Mouse (Mus musculus) midbrain, embryonic 14.5 days (tissue): ENCODE results near the gene Snu13. TPM values are rescaled to one million over a fixed set of nuclear protein-coding genes. Genes with fewer than 3 reads are reported as not detected.

ENCODE experiments used
- ATAC-seq: fragments of 200-750 bp; cut with Nextera tagmentation; 2 replicates; pipeline ENCODE4 v1.8.0; 2017; ENCODE audit warnings: moderate number of reproducible peaks, moderate library complexity; ENCODE audit not compliant: low FRiP score, low TSS enrichment
- DNase-seq: peaks from one replicate; pipeline ENCODE4 v3.0.0-alpha.2; 2015
- H3K27ac ChIP-seq: fragments of 300-500 bp; sonication (generic); replicated peaks from 2 replicates; pipeline ENCODE4 v1.5.1; 2014; ENCODE audit warnings: mild to moderate bottlenecking, low read depth, low read length, moderate library complexity
- H3K27me3 ChIP-seq: fragments of 300-500 bp; sonication (generic); 2 replicates; pipeline ENCODE4 v1.6.1; 2014; ENCODE audit warnings: low read length, control low read depth, mixed read lengths; ENCODE audit not compliant: control insufficient read depth, insufficient read depth
- H3K36me3 ChIP-seq: fragments of 300-500 bp; sonication (generic); 2 replicates; pipeline ENCODE4 v1.6.1; 2014; ENCODE audit warnings: low read length, control low read depth; ENCODE audit not compliant: control insufficient read depth, insufficient read depth
- H3K4me1 ChIP-seq: fragments of 300-500 bp; sonication (generic); 2 replicates; pipeline ENCODE4 v1.6.1; 2014; ENCODE audit warnings: mild to moderate bottlenecking, antibody characterized with exemption, low read length, control low read depth; ENCODE audit not compliant: control insufficient read depth, insufficient read depth
- H3K4me2 ChIP-seq: fragments of 300-500 bp; sonication (generic); 2 replicates; pipeline ENCODE4 v1.6.1; 2014; ENCODE audit warnings: mild to moderate bottlenecking, low read length, moderate library complexity
- H3K4me3 ChIP-seq: fragments of 300-500 bp; sonication (generic); replicated peaks from 2 replicates; pipeline ENCODE4 v1.5.1; 2014; ENCODE audit warnings: low read depth, low read length
- H3K9ac ChIP-seq: fragments of 300-500 bp; sonication (generic); replicated peaks from 2 replicates; pipeline ENCODE4 v1.6.1; 2014; ENCODE audit warnings: mild to moderate bottlenecking, low read length, moderate library complexity
- H3K9me3 ChIP-seq: fragments of 300-500 bp; sonication (generic); 2 replicates; pipeline ENCODE4 v1.6.1; 2016; ENCODE audit warnings: low read length, control low read depth, mixed read lengths; ENCODE audit not compliant: control insufficient read depth
- WGBS: fragments of 180-500 bp; shearing (Covaris S2); extraction: QIAGEN DNeasy Blood & Tissue Kit; methylation state at CpG from one replicate; pipeline ENCODE4 v1.1.7; 2014; 5-methylcytosine and 5-hydroxymethylcytosine counted together
- polyA plus RNA-seq: library from polyadenylated mRNA; unstranded; fragments of >200 nt; fragmentation: Nextera tagmentation; extraction: Ambion mirVana; gene quantifications from 2 replicates; pipeline ENCODE4 v1.2.1, GENCODE M21; 2014

Gene Snu13
- polyA plus RNA-seq, 1 experiment from 2014 or later: 243 TPM

DNA sequence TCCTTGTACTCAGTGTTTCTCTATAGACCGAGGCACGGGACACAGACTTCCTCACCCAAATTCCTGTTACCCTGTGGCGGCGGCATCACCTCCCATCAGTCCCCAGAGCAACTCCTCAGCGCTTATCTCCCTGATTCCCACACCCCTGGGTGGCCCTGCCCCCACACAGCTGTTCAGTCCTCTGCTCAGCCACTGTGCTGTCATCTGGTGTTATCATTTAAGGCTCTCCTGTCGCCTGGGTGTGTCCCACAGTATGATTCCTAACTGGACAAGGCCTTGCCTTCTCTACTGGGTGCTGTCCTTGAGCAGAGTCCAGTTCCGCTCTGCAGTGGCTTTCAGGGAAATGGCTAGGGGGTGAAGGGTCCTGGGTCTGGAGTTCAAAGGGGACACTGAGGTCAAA is 56.8 kb downstream of the Snu13 start:
- ATAC-seq (no peak), DNase-seq (no peak)
- no peak overlapping the region for H3K4me2 ChIP-seq
- H3K4me1 ChIP-seq: 0 out of 2 replicates have a peak, but pooled peaks cover 3% of the 10 kb centered on the region
- H3K36me3 ChIP-seq: peaks cover 29% of the 10 kb centered on the region
- H3K27me3 ChIP-seq: no peaks in the 10 kb centered on the region
- H3K4me3 ChIP-seq: no peak overlapping the region
- no peaks in the 10 kb centered on the region for H3K9me3 ChIP-seq
- H3K27ac ChIP-seq: no peak overlapping the region
- no peak overlapping the region for H3K9ac ChIP-seq
- WGBS: 58% methylated on average over 7 of the region's 7 CpGs

Other genes with a start within 250 kb of the Snu13 start
- gene Tef, start 245.2 kb downstream of the Snu13 start, polyA plus RNA-seq: 12.9 and 19.6 TPM in 2 replicates
- 11.7 and 14.4 TPM in 2 replicates for gene Tob2, start 188.8 kb downstream of the Snu13 start, polyA plus RNA-seq
- gene Phf5a, start 175.7 kb downstream of the Snu13 start, polyA plus RNA-seq: 139 and 149 TPM in 2 replicates
- 211 and 221 TPM in 2 replicates for gene Aco2, start 175.3 kb downstream of the Snu13 start, polyA plus RNA-seq
- gene Polr3h, start 121.4 kb downstream of the Snu13 start, polyA plus RNA-seq: 67.7 and 74.2 TPM in 2 replicates
- gene Csdc2, start 110.8 kb downstream of the Snu13 start, polyA plus RNA-seq: 167 and 188 TPM in 2 replicates
- gene Pmm1, start 86.7 kb downstream of the Snu13 start, polyA plus RNA-seq: 67.1 and 94.5 TPM in 2 replicates
- not detected in 2 replicates for gene 1700029P11Rik, start 67.1 kb downstream of the Snu13 start, polyA plus RNA-seq
- gene Xrcc6, start 59.8 kb downstream of the Snu13 start, polyA plus RNA-seq: 28.3 and 36.9 TPM in 2 replicates
- 39.7 and 51.0 TPM in 2 replicates for gene Desi1, start 13.7 kb downstream of the Snu13 start, polyA plus RNA-seq
- gene 4930407I10Rik, start 11.6 kb upstream of the Snu13 start, polyA plus RNA-seq: 0.04 TPM in 1 of 2 replicates, not detected in the other
- 0.07 TPM in 1 of 2 replicates, not detected in the other for gene Mei1, start 22.4 kb upstream of the Snu13 start, polyA plus RNA-seq
- gene Ccdc134, start 80.3 kb upstream of the Snu13 start, polyA plus RNA-seq: 10.0 and 11.0 TPM in 2 replicates
- gene Srebf2, start 99.6 kb upstream of the Snu13 start, polyA plus RNA-seq: 132 and 158 TPM in 2 replicates
- 0.70 and 1.5 TPM in 2 replicates for gene Shisa8, start 165.2 kb upstream of the Snu13 start, polyA plus RNA-seq
- gene Tnfrsf13c, start 176.8 kb upstream of the Snu13 start, polyA plus RNA-seq: 0.19 TPM in 1 of 2 replicates, not detected in the other
- gene Cenpm, start 197.2 kb upstream of the Snu13 start, polyA plus RNA-seq: 13.9 and 23.2 TPM in 2 replicates
- 12.2 and 47.6 TPM in 2 replicates for gene 1500009C09Rik, start 204.8 kb upstream of the Snu13 start, polyA plus RNA-seq
- 361 and 403 TPM in 2 replicates for gene Sept3, start 227.3 kb upstream of the Snu13 start, polyA plus RNA-seq